Mouse (Mus musculus) lung, postnatal 0 days (tissue): ENCODE measurements around the gene Cfap54. TPM values are rescaled to one million over a fixed set of nuclear protein-coding genes. Genes with fewer than 3 reads are reported as not detected.

Source experiments
- ATAC-seq: fragments of 200-750 bp; cut with Nextera tagmentation; 2 replicates; pipeline ENCODE4 v1.8.0; 2017; ENCODE audit warnings: moderate library complexity
- DNase-seq: peaks from one replicate; pipeline ENCODE4 v3.0.0-alpha.2; 2016; ENCODE audit warnings: low spot score
- H3K27ac ChIP-seq: fragments of 300-500 bp; sonication (generic); 2 replicates; pipeline ENCODE4 v1.5.1; 2014; ENCODE audit warnings: antibody characterized with exemption, mild to moderate bottlenecking, low read length, mixed read lengths
- H3K27me3 ChIP-seq: fragments of 300-500 bp; sonication (generic); replicated peaks from 2 replicates; pipeline ENCODE4 v1.6.1; 2014; ENCODE audit warnings: low read length, mixed read lengths; ENCODE audit not compliant: insufficient read depth
- H3K36me3 ChIP-seq: fragments of 300-500 bp; sonication (generic); 2 replicates; pipeline ENCODE4 v1.6.1; 2014; ENCODE audit warnings: low read length, mixed read lengths; ENCODE audit not compliant: insufficient read depth
- H3K4me1 ChIP-seq: fragments of 300-500 bp; sonication (generic); 2 replicates; pipeline ENCODE4 v1.6.1; 2014; ENCODE audit warnings: antibody characterized with exemption, low read depth, low read length, mixed read lengths; ENCODE audit not compliant: insufficient read depth
- H3K4me2 ChIP-seq: fragments of 300-500 bp; sonication (generic); replicated peaks from 2 replicates; pipeline ENCODE4 v1.6.1; 2014; ENCODE audit warnings: low read depth, mild to moderate bottlenecking, low read length, moderate library complexity, mixed read lengths
- H3K4me3 ChIP-seq: fragments of 300-500 bp; sonication (generic); 2 replicates; pipeline ENCODE4 v1.5.1; 2014; ENCODE audit warnings: low read depth, low read length
- H3K9ac ChIP-seq: fragments of 300-500 bp; sonication (generic); replicated peaks from 2 replicates; pipeline ENCODE4 v1.6.1; 2014; ENCODE audit warnings: low read depth, mild to moderate bottlenecking
- H3K9me3 ChIP-seq: fragments of 300-500 bp; sonication (generic); 2 replicates; pipeline ENCODE4 v1.6.1; 2016; ENCODE audit warnings: low read length, mixed read lengths
- CTCF ChIP-seq: IDR thresholded peaks from 2 replicates; pipeline ENCODE4 v1.5.1; 2016; ENCODE audit warnings: antibody characterized with exemption, mild to moderate bottlenecking
- EP300 ChIP-seq: IDR thresholded peaks from 2 replicates; pipeline ENCODE4 v1.6.1; 2016; ENCODE audit warnings: antibody characterized with exemption, mild to moderate bottlenecking, control low read depth
- WGBS: fragments of 180-500 bp; shearing (Covaris S2); extraction: QIAGEN DNeasy Blood & Tissue Kit; methylation state at CpG from one replicate; pipeline ENCODE4 v1.1.7; 2014; 5-methylcytosine and 5-hydroxymethylcytosine counted together
- polyA plus RNA-seq: library from polyadenylated mRNA; unstranded; fragments of >200 nt; fragmentation: Nextera tagmentation; extraction: Ambion mirVana; gene quantifications from 2 replicates; pipeline ENCODE4 v1.2.1, GENCODE M21; 2015

The Cfap54 gene
- polyA plus RNA-seq, 1 experiment from 2014 or later = 6.2 TPM

GRCm38 (mm10) chr10:92965134-92965533 lies 116.3 kb downstream of the Cfap54 start:
- Histone ChIP-seq H3K4me2 (no peak overlapping the region), H3K27ac (no peak overlapping the region), H3K9ac (no peak overlapping the region), H3K27me3 (no peaks in the 10 kb centered on the region), H3K36me3 (no peaks in the 10 kb centered on the region), H3K9me3 (no peaks in the 10 kb centered on the region), H3K4me1 (no peaks in the 10 kb centered on the region), H3K4me3 (no peak overlapping the region)
- TF ChIP-seq EP300 (no peak), CTCF (no peak)
- no peak for ATAC-seq
- no peak for DNase-seq
- WGBS = 79% methylated on average over 3 of the region's 3 CpGs

- no peak overlapping the region for H3K4me2 ChIP-seq
- H3K9me3 ChIP-seq = no peaks in the 10 kb centered on the region
- H3K27ac ChIP-seq = no peak overlapping the region
- 69% methylated on average over 1 of the region's 1 CpGs for WGBS
- H3K4me1 ChIP-seq = no peaks in the 10 kb centered on the region
- H3K4me3 ChIP-seq = no peak overlapping the region
- DNase-seq (no peak), ATAC-seq (no peak)
- H3K27me3 ChIP-seq = no peaks in the 10 kb centered on the region
- H3K9ac ChIP-seq = no peak overlapping the region
- TF ChIP-seq EP300 = no peak
- no peak for TF ChIP-seq CTCF
- H3K36me3 ChIP-seq = no peaks in the 10 kb centered on the region
Measured at GRCm38 (mm10) chr10:92950044-92950443, 131.4 kb downstream of the Cfap54 start.

- Histone ChIP-seq H3K36me3 (no peaks in the 10 kb centered on the region), H3K4me3 (no peak overlapping the region), H3K27ac (no peak overlapping the region), H3K4me1 (no peaks in the 10 kb centered on the region), H3K9ac (no peak overlapping the region), H3K4me2 (no peak overlapping the region), H3K9me3 (no peaks in the 10 kb centered on the region), H3K27me3 (no peaks in the 10 kb centered on the region)
- ATAC-seq (no peak), DNase-seq (no peak)
- TF ChIP-seq EP300 (no peak), CTCF (no peak)
- WGBS = 59% methylated on average over 7 of the region's 7 CpGs
Measured at GRCm38 (mm10) chr10:92942848-92943645, 138.4 kb downstream of the Cfap54 start.

- Histone ChIP-seq H3K27ac (no peak overlapping the region), H3K36me3 (no peaks in the 10 kb centered on the region), H3K4me1 (no peaks in the 10 kb centered on the region), H3K27me3 (no peaks in the 10 kb centered on the region), H3K9me3 (no peaks in the 10 kb centered on the region), H3K9ac (no peak overlapping the region), H3K4me2 (no peak overlapping the region), H3K4me3 (no peak overlapping the region)
- no peak for DNase-seq
- WGBS = 39% methylated on average over 1 of the region's 1 CpGs
- ATAC-seq = no peak
- TF ChIP-seq EP300 (no peak), CTCF (no peak)
Measured at GRCm38 (mm10) chr10:92941616-92942015, 139.8 kb downstream of the Cfap54 start.

- no peak overlapping the region for H3K9ac ChIP-seq
- no peaks in the 10 kb centered on the region for H3K36me3 ChIP-seq
- no peak for ATAC-seq
- no peaks in the 10 kb centered on the region for H3K27me3 ChIP-seq
- no peak for TF ChIP-seq EP300
- WGBS = 64% methylated on average over 10 of the region's 10 CpGs
- no peak overlapping the region for H3K4me2 ChIP-seq
- no peaks in the 10 kb centered on the region for H3K9me3 ChIP-seq
- no peak overlapping the region for H3K27ac ChIP-seq
- no peak overlapping the region for H3K4me3 ChIP-seq
- H3K4me1 ChIP-seq = no peaks in the 10 kb centered on the region
- no peak for DNase-seq
Measured at GRCm38 (mm10) chr10:92937741-92938285, 143.6 kb downstream of the Cfap54 start.

GRCm38 (mm10) chr10:92937091-92937490 lies 144.3 kb downstream of the Cfap54 start:
- no peak overlapping the region for H3K27ac ChIP-seq
- no peaks in the 10 kb centered on the region for H3K9me3 ChIP-seq
- WGBS = 86% methylated on average over 7 of the region's 7 CpGs
- ATAC-seq (no peak), DNase-seq (no peak)
- H3K4me3 ChIP-seq = no peak overlapping the region
- TF ChIP-seq EP300 = no peak
- TF ChIP-seq CTCF = no peak
- no peaks in the 10 kb centered on the region for H3K4me1 ChIP-seq
- H3K4me2 ChIP-seq = no peak overlapping the region
- no peaks in the 10 kb centered on the region for H3K27me3 ChIP-seq
- H3K9ac ChIP-seq = no peak overlapping the region
- H3K36me3 ChIP-seq = no peaks in the 10 kb centered on the region
